Mouse (Mus musculus): ENCODE data around the gene Ptpn21.

GRCm38 (mm10) chr12:98669864-98670263 is 67.3 kb downstream of the Ptpn21 start:
- TF ChIP-seq CTCF (IDR thresholded peaks at IDR 0.05; ENCODE audit: low read depth), result no peak
- TF ChIP-seq EP300 (optimal IDR thresholded peaks at IDR 0.05), result no peak

Data from stomach, postnatal 0 days (tissue).